Mouse (Mus musculus): ENCODE data around the gene Pim1. TPM values are rescaled to one million over a fixed set of nuclear protein-coding genes. Genes with fewer than 3 reads are reported as not detected.
A peak's percentile ranks its signal among the peaks of the same experiment; 100 is the strongest.
"Not testable (repeated sequence)": the region's sequence is repeated elsewhere in the genome, so short reads cannot be mapped to it uniquely, and the experiment has no call there.

Gene Pim1
- polyA plus RNA-seq, 1 experiment, result 10.5 TPM

- H3K4me3 ChIP-seq (replicated peaks; ENCODE audit: insufficient read depth, low read depth, low read length), result peak overlapping the region; percentile 75
- WGBS, result 6% methylated on average over 22 of the region's 22 CpGs
- no peaks in the 10 kb centered on the region for H3K4me1 ChIP-seq (ENCODE audit: control insufficient read depth, insufficient read depth, low read length)
- peak; percentile 52 to 66 for DNase-seq
- H3K27me3 ChIP-seq (ENCODE audit: control insufficient read depth, insufficient read depth, low read length), result no peaks in the 10 kb centered on the region
- TF ChIP-seq POLR2A (IDR thresholded peaks at IDR 0.05; ENCODE audit: borderline replicate concordance, insufficient read depth, low read length) (no peak), CTCF (IDR thresholded peaks at IDR 0.05; ENCODE audit: borderline replicate concordance, insufficient read depth, low read depth, low read length) (peak; percentile 67)
- H3K27ac ChIP-seq (ENCODE audit: insufficient read depth, low read length), result no peak overlapping the region
Measured at GRCm38 (mm10) chr17:29492269-29493191, 2.0 kb downstream of the Pim1 start.

DNA sequence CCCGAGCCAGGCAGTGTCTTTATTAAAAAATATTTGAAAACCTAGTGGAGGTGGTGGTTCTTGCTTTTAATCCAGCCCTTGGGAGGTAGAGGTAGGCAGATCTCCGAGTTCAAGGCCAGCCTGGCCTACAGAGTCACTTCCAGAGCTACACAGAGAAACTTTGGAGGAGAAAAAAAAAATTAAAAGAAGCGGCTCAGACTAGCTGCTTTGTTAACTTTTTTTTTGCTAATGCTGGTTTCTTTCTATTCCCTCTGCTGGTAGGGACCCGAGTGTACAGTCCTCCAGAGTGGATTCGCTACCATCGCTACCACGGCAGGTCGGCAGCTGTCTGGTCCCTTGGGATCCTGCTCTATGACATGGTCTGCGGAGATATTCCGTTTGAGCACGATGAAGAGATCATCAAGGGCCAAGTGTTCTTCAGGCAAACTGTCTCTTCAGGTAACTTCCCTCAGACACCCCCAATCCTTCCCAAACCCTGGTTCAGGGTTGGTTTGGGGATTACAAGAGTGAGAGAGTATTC, 3.0 kb downstream of the Pim1 start:
- no peak overlapping the region for H3K27ac ChIP-seq (ENCODE audit: insufficient read depth, low read length)
- DNase-seq, result no peak
- H3K4me1 ChIP-seq (ENCODE audit: control insufficient read depth, insufficient read depth, low read length), result no peaks in the 10 kb centered on the region
- 59% methylated on average over 11 of the region's 11 CpGs for WGBS
- no peaks in the 10 kb centered on the region for H3K27me3 ChIP-seq (ENCODE audit: control insufficient read depth, insufficient read depth, low read length)
- TF ChIP-seq CTCF (IDR thresholded peaks at IDR 0.05; ENCODE audit: borderline replicate concordance, insufficient read depth, low read depth, low read length) (no peak), POLR2A (IDR thresholded peaks at IDR 0.05; ENCODE audit: borderline replicate concordance, insufficient read depth, low read length) (no peak)
- H3K4me3 ChIP-seq (replicated peaks; ENCODE audit: insufficient read depth, low read depth, low read length), result no peak overlapping the region

DNA sequence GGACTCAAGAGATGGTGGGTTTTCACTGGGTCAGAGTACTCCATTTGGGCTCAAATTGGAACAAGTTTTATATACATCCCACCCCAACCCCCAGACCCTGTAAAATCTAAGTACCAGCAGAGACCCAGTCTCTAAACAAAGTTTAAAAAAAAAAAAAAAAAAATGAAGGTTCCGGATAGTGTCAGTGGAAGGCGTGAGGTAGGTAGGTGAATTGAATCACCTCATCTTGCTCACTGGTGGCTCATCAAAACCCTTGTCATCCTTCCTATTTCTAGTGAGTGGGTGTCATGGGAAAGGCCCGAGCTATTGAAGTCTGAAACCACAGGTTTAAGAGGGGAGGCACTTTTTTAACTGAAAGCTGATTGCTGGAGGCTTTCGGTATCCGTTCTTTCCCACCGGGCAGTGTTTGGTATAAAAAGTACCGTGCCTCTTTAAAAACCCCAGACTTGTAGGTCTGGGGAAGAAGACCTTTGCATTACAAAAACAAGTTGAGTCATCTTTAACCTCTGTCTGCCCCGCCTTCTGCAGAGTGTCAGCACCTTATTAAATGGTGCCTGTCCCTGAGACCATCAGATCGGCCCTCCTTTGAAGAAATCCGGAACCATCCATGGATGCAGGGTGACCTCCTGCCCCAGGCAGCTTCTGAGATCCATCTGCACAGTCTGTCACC, 3.6 kb downstream of the Pim1 start:
- Histone ChIP-seq H3K4me1 (ENCODE audit: control insufficient read depth, insufficient read depth, low read length) (no peaks in the 10 kb centered on the region), H3K27ac (ENCODE audit: insufficient read depth, low read length) (no peak overlapping the region), H3K27me3 (ENCODE audit: control insufficient read depth, insufficient read depth, low read length) (no peaks in the 10 kb centered on the region), H3K4me3 (replicated peaks; ENCODE audit: insufficient read depth, low read depth, low read length) (no peak overlapping the region)
- no peak for DNase-seq
- WGBS, result 76% methylated on average over 10 of the region's 10 CpGs
- no peak for TF ChIP-seq CTCF (IDR thresholded peaks at IDR 0.05; ENCODE audit: borderline replicate concordance, insufficient read depth, low read depth, low read length)
- no peak for TF ChIP-seq POLR2A (IDR thresholded peaks at IDR 0.05; ENCODE audit: borderline replicate concordance, insufficient read depth, low read length)

DNA sequence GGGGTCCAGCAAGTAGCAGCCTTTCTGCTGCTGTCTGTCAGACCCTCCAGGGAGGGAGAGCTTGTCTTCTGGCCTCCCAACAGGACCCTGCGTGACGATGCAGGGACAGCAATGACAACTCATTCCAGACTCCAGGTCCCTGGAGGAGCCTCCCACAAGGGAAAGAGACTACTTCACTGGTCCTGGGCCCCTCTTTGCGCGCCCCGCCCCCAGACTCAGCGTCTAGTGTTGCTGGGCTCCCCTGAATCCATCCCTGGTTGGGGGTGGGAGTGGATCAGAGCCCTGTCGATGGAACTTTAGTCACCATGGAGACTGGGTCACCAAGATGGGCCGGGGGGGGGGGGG, 4.2 kb downstream of the Pim1 start:
- TF ChIP-seq CTCF (IDR thresholded peaks at IDR 0.05; ENCODE audit: borderline replicate concordance, insufficient read depth, low read depth, low read length), result no peak
- no peak for TF ChIP-seq POLR2A (IDR thresholded peaks at IDR 0.05; ENCODE audit: borderline replicate concordance, insufficient read depth, low read length)
- Histone ChIP-seq H3K27me3 (ENCODE audit: control insufficient read depth, insufficient read depth, low read length) (no peaks in the 10 kb centered on the region), H3K4me1 (ENCODE audit: control insufficient read depth, insufficient read depth, low read length) (no peaks in the 10 kb centered on the region), H3K4me3 (replicated peaks; ENCODE audit: insufficient read depth, low read depth, low read length) (no peak overlapping the region), H3K27ac (ENCODE audit: insufficient read depth, low read length) (no peak overlapping the region)
- WGBS, result 61% methylated on average over 8 of the region's 8 CpGs
- DNase-seq, result no peak

DNA sequence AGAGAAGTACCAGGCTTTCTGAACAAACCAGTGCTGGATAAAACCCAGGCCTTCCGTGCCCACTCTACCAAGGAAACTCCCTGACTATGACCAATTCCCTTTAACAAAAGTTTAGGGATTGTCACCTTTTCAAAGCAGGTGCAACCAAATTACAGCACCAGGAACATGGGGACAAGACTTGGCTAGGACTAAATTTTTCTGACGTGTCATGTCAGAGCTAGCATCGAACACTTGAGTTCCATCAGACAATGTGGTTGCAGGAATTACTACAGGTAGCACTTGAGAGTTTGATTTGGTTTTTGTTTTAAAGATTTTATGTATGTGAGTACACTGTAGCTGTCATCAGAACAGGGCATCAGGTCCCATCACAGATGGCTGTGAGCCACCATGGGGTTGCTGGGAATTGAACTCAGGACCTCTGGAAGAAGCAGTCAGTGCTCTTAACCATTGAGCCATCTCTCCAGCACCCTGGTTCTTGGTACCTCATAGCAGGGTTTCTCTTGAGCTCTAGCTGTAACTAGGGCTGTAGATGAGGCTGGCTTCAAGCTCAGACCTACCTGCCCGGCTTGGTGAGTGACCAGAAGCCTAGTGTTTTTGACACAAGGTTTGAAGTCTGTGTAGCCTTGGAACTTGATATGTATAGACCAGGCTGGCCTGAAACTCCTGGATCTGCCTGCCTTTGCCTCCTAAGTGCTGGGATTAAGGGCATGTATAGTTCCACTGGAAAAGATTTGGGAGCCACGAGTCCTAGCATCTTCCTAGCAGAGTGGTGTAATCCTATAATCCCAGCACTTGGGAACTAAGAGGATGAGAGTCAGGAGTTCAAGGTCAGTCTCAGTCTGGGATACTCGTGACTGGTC, 5.9 kb downstream of the Pim1 start:
- H3K27ac ChIP-seq (ENCODE audit: insufficient read depth, low read length), result no peak overlapping the region
- no peak for TF ChIP-seq POLR2A (IDR thresholded peaks at IDR 0.05; ENCODE audit: borderline replicate concordance, insufficient read depth, low read length)
- no peak for TF ChIP-seq CTCF (IDR thresholded peaks at IDR 0.05; ENCODE audit: borderline replicate concordance, insufficient read depth, low read depth, low read length)
- H3K4me3 ChIP-seq (replicated peaks; ENCODE audit: insufficient read depth, low read depth, low read length), result no peak overlapping the region
- H3K4me1 ChIP-seq (ENCODE audit: control insufficient read depth, insufficient read depth, low read length), result no peaks in the 10 kb centered on the region
- no peak for DNase-seq
- H3K27me3 ChIP-seq (ENCODE audit: control insufficient read depth, insufficient read depth, low read length), result no peaks in the 10 kb centered on the region
- 76% methylated on average over 6 of the region's 6 CpGs for WGBS

DNA sequence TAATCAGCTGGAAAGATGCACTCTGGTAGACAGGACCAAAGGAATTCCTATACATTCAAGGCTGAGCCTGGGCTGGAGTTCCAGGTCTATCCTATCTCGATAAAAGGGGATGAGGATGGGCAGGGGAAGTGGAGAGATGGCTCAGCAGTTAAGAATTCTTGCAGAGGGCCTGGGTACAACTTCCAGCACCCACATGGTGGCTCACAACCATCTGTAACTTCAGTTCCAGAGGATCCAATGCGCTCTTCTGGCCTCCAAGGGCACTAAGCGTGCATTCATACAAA, 6.5 kb downstream of the Pim1 start:
- 95% methylated on average over 3 of the region's 3 CpGs for WGBS

GRCm38 (mm10) chr17:29497481-29497880, 6.9 kb downstream of the Pim1 start:
- H3K27ac ChIP-seq (ENCODE audit: insufficient read depth, low read length); H3K4me3 ChIP-seq (replicated peaks; ENCODE audit: insufficient read depth, low read depth, low read length); H3K4me1 ChIP-seq (ENCODE audit: control insufficient read depth, insufficient read depth, low read length); H3K27me3 ChIP-seq (ENCODE audit: control insufficient read depth, insufficient read depth, low read length); DNase-seq: not testable (repeated sequence)
- WGBS, result 96% methylated on average over 1 of the region's 1 CpGs

More for the DNA sequence above, 6.5 kb downstream of the Pim1 start:
- no peak for DNase-seq
- no peak for TF ChIP-seq POLR2A (IDR thresholded peaks at IDR 0.05; ENCODE audit: borderline replicate concordance, insufficient read depth, low read length)
- no peak for TF ChIP-seq CTCF (IDR thresholded peaks at IDR 0.05; ENCODE audit: borderline replicate concordance, insufficient read depth, low read depth, low read length)
- Histone ChIP-seq H3K27ac (ENCODE audit: insufficient read depth, low read length) (no peak overlapping the region), H3K4me3 (replicated peaks; ENCODE audit: insufficient read depth, low read depth, low read length) (no peak overlapping the region), H3K4me1 (ENCODE audit: control insufficient read depth, insufficient read depth, low read length) (no peaks in the 10 kb centered on the region), H3K27me3 (ENCODE audit: control insufficient read depth, insufficient read depth, low read length) (no peaks in the 10 kb centered on the region; the same call in 1 of the 2 replicates)

Measured in cerebellum, adult 2 months (tissue).